Mouse (Mus musculus) small intestine, adult 2 months (tissue): Measurements from ENCODE around the gene Scn3b.

Source experiments
- CTCF ChIP-seq: fragments of 200-500 bp; IDR thresholded peaks from 2 replicates; pipeline ENCODE4 v1.5.1; 2012; ENCODE audit warnings: low read depth, mild to moderate bottlenecking, control low read depth, inconsistent platforms, low read length, moderate library complexity, mixed read lengths; ENCODE audit not compliant: insufficient replicate concordance, insufficient read length; ENCODE audit errors: extremely low read depth
- POLR2A ChIP-seq: fragments of 200-500 bp; IDR thresholded peaks from 2 replicates; pipeline ENCODE4 v1.6.1; 2012; ENCODE audit warnings: low read depth, mild to moderate bottlenecking, control low read depth, inconsistent platforms, low read length, moderate library complexity

GRCm38 (mm10) chr9:40277671-40278070, 8.7 kb downstream of the Scn3b start:
- no peak for TF ChIP-seq CTCF
- no peak for TF ChIP-seq POLR2A
